Mouse (Mus musculus) erythroblast, embryonic 14.5 days (primary cell): Measurements from ENCODE around the gene Crmp1. TPM values are rescaled to one million over a fixed set of nuclear protein-coding genes. Genes with fewer than 3 reads are reported as not detected.

ENCODE experiments used
- H3K27me3 ChIP-seq: 2 replicates; pipeline ENCODE4 v1.6.1; 2012; ENCODE audit warnings: inconsistent platforms; ENCODE audit not compliant: control insufficient read depth
- H3K36me3 ChIP-seq: 2 replicates; pipeline ENCODE4 v1.6.1; 2012; ENCODE audit warnings: mild to moderate bottlenecking, inconsistent platforms; ENCODE audit not compliant: control insufficient read depth
- H3K4me1 ChIP-seq: 2 replicates; pipeline ENCODE4 v1.6.1; 2012; ENCODE audit warnings: inconsistent platforms; ENCODE audit not compliant: control insufficient read depth
- H3K4me3 ChIP-seq: replicated peaks from 2 replicates; pipeline ENCODE3; 2012; ENCODE audit warnings: moderate library complexity, mild to moderate bottlenecking, inconsistent platforms
- H3K9me3 ChIP-seq: 2 replicates; pipeline ENCODE4 v1.6.1; 2012; ENCODE audit warnings: low read length, inconsistent platforms, mixed read lengths; ENCODE audit not compliant: control insufficient read depth
- GATA1 ChIP-seq: IDR thresholded peaks from 2 replicates; pipeline ENCODE4 v1.6.1; 2012; ENCODE audit warnings: low read length, inconsistent platforms, mixed read lengths
- TAL1 ChIP-seq: IDR thresholded peaks from 3 replicates; pipeline ENCODE4 v1.6.1; 2012; ENCODE audit warnings: low read length, inconsistent platforms, mixed read lengths
- polyA plus RNA-seq: library from polyadenylated mRNA; stranded (reverse); fragments of >175 nt; gene quantifications from 2 replicates; pipeline ENCODE4 v1.2.3, GENCODE M21; 2012

Crmp1 gene
- polyA plus RNA-seq, 1 experiment, result not detected

- no peak for TF ChIP-seq TAL1
- TF ChIP-seq GATA1, result no peak
- Histone ChIP-seq H3K4me1 (peaks cover 7% of the 10 kb centered on the region), H3K27me3 (peaks cover 76% of the 10 kb centered on the region), H3K36me3 (no peaks in the 10 kb centered on the region), H3K9me3 (peaks cover 10% of the 10 kb centered on the region; the same call in 1 of the 2 replicates), H3K4me3 (no peak overlapping the region)
Observed at GRCm38 (mm10) chr5:37244666-37245242, 3.0 kb downstream of the Crmp1 start.

GRCm38 (mm10) chr5:37245651-37246050 lies 3.9 kb downstream of the Crmp1 start:
- H3K27me3 ChIP-seq, result peaks cover 70% of the 10 kb centered on the region
- H3K9me3 ChIP-seq, result peaks cover 10% of the 10 kb centered on the region; the same call in 1 of the 2 replicates
- no peak overlapping the region for H3K4me3 ChIP-seq
- H3K4me1 ChIP-seq, result peaks cover 7% of the 10 kb centered on the region
- no peaks in the 10 kb centered on the region for H3K36me3 ChIP-seq
- no peak for TF ChIP-seq TAL1
- TF ChIP-seq GATA1, result no peak

GRCm38 (mm10) chr5:37246138-37246910 lies 4.6 kb downstream of the Crmp1 start:
- Histone ChIP-seq H3K4me1 (peaks cover 7% of the 10 kb centered on the region), H3K9me3 (peaks cover 10% of the 10 kb centered on the region; the same call in 1 of the 2 replicates), H3K4me3 (no peak overlapping the region), H3K36me3 (no peaks in the 10 kb centered on the region), H3K27me3 (peaks cover 64% of the 10 kb centered on the region)
- no peak for TF ChIP-seq GATA1

GRCm38 (mm10) chr5:37247456-37247855 lies 5.7 kb downstream of the Crmp1 start:
- Histone ChIP-seq H3K4me3 (no peak overlapping the region), H3K36me3 (no peaks in the 10 kb centered on the region), H3K4me1 (no peaks in the 10 kb centered on the region), H3K27me3 (peaks cover 52% of the 10 kb centered on the region), H3K9me3 (peaks cover under 1% of the 10 kb centered on the region; the same call in 1 of the 2 replicates)
- no peak for TF ChIP-seq GATA1
- TF ChIP-seq TAL1, result no peak

- no peaks in the 10 kb centered on the region for H3K36me3 ChIP-seq
- no peaks in the 10 kb centered on the region for H3K4me1 ChIP-seq
- no peak for TF ChIP-seq GATA1
- TF ChIP-seq TAL1, result no peak
- H3K4me3 ChIP-seq, result no peak overlapping the region
- H3K27me3 ChIP-seq, result peaks cover 38% of the 10 kb centered on the region
- H3K9me3 ChIP-seq, result no peaks in the 10 kb centered on the region
Observed at GRCm38 (mm10) chr5:37248870-37249269, 7.1 kb downstream of the Crmp1 start.

- no peak for TF ChIP-seq TAL1
- H3K27me3 ChIP-seq, result peaks cover 11% of the 10 kb centered on the region
- no peak overlapping the region for H3K4me3 ChIP-seq
- H3K9me3 ChIP-seq, result no peaks in the 10 kb centered on the region
- no peaks in the 10 kb centered on the region for H3K4me1 ChIP-seq
- no peaks in the 10 kb centered on the region for H3K36me3 ChIP-seq
Observed at GRCm38 (mm10) chr5:37251596-37251995, 9.9 kb downstream of the Crmp1 start.

- Histone ChIP-seq H3K36me3 (no peaks in the 10 kb centered on the region), H3K27me3 (peaks cover 6% of the 10 kb centered on the region; the same call in 1 of the 2 replicates), H3K4me3 (no peak overlapping the region), H3K9me3 (no peaks in the 10 kb centered on the region), H3K4me1 (no peaks in the 10 kb centered on the region)
- TF ChIP-seq GATA1, result no peak
- TF ChIP-seq TAL1, result no peak
Observed at GRCm38 (mm10) chr5:37252101-37252804, 10.5 kb downstream of the Crmp1 start.

- Histone ChIP-seq H3K4me3 (no peak overlapping the region), H3K4me1 (no peaks in the 10 kb centered on the region), H3K9me3 (no peaks in the 10 kb centered on the region), H3K36me3 (no peaks in the 10 kb centered on the region), H3K27me3 (no peaks in the 10 kb centered on the region)
- TF ChIP-seq TAL1, result no peak
- no peak for TF ChIP-seq GATA1
Observed at GRCm38 (mm10) chr5:37254523-37254922, 12.8 kb downstream of the Crmp1 start.

GRCm38 (mm10) chr5:37256823-37257222 lies 15.1 kb downstream of the Crmp1 start:
- Histone ChIP-seq H3K4me3 (no peak overlapping the region), H3K27me3 (no peaks in the 10 kb centered on the region), H3K4me1 (no peaks in the 10 kb centered on the region), H3K36me3 (no peaks in the 10 kb centered on the region), H3K9me3 (no peaks in the 10 kb centered on the region)
- TF ChIP-seq GATA1 (no peak), TAL1 (no peak)

- TF ChIP-seq GATA1 (no peak), TAL1 (no peak)
- Histone ChIP-seq H3K4me3 (no peak overlapping the region), H3K27me3 (no peaks in the 10 kb centered on the region), H3K36me3 (no peaks in the 10 kb centered on the region), H3K4me1 (no peaks in the 10 kb centered on the region), H3K9me3 (no peaks in the 10 kb centered on the region)
Observed at GRCm38 (mm10) chr5:37257243-37257642, 15.5 kb downstream of the Crmp1 start.
